Mouse (Mus musculus) layer of hippocampus, adult 11-12 months (tissue): ENCODE measurements around the gene Twnk.

Source experiments
- DNase-seq: peaks from one replicate; pipeline ENCODE4 v3.0.0; 2022; ENCODE audit warnings: low spot score

Twnk gene

GRCm38 (mm10) chr19:45003740-45004516 is 1.5 kb upstream of the Twnk start:
- DNase-seq: no peak

DNA sequence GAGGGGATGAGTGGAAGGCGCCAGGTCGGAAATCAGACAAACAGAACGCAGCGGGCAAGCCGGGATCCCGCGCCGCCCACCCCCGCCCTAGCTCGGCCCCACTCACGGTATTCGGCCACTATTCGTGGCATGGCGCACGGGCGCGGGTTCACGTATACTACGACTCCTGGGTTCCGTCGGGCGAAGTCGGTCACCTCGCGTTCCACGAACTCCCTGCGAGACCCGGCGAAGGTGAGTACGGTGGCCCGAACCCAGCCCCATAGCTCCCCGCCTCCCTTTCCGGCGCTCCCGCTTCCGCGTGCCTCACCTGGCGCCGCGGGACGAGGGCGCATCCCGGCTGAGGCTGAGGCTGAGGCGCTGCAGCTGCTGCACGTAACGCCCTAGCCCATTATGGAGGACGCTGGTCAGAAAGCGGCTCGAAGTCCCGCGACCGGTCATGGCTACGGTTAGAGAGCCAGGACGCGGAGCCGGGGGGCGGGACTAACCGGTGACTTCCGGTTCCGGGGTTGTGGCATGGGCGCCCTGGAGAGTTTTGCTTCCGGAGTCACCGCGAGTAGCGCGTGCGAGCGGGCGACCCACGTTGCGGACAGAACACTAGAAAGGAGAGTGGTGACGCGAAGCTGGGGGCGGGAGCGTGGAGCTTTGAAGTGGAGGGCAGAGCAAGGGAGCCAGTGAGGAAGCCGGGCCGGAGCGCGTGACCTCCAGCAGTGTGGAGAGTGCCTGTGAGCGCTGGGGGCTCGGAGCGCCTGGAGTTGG is 672 bp downstream of the Twnk start, which contains the start of gene Mrpl43:
Gene Mrpl43, minus strand, starts transcription at position 486 of the 756 bp plus-strand sequence.
- DNase-seq: peak; percentile 97

DNA sequence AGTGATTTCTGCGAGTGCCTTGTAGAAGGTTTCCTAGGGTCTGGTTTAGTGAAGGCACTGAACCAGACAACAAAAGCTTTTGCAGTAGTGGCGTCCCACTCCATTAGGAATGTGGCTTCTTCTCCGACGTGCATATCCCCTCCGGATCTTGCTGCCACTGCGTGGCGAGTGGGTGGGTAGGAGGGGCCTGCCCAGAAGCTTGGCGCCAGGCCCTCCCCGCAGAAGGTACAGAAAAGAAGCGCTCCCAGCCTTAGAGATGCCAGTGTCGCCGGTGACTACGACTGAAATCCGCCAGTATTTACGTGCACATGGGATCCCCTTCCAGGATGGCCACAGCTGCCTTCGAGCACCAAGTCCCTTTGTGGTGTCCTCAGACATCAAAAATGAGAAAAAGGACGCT is 1.6 kb downstream of the Twnk start:
- DNase-seq: no peak

DNA sequence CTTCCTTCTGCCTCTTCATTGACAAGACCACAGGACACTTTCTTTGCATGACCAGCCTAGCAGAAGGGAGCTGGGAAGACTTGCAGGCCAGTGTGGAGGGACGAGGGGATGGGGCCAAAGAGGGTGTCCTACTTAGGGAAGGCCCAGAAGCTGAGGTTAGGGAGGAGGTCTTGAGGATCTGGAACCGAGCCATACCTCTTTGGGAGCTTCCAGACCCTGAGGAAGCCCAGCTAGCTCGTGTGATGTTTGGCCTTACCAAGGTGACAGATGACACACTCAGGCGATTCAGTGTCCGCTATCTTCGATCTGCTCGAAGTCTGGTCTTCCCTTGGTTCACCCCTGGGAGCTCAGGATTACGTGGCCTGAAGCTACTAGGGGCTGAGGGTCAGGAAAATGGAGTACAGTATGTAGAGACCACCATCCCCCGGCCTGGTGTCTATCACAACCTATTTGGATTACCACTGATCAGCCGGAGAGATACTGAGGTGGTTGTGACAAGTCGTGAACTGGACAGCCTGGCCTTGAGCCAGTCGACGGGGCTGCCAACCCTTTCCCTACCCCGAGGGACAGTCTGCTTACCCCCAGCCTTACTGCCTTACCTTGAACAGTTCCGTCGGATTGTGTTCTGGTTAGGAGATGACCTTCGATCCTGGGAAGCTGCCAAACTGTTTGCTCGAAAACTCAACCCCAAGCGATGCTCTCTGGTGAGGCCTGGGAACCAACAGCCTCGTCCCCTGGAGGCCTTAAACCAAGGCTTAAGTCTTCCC is 2.1 kb downstream of the Twnk start:
- DNase-seq: no peak

DNA sequence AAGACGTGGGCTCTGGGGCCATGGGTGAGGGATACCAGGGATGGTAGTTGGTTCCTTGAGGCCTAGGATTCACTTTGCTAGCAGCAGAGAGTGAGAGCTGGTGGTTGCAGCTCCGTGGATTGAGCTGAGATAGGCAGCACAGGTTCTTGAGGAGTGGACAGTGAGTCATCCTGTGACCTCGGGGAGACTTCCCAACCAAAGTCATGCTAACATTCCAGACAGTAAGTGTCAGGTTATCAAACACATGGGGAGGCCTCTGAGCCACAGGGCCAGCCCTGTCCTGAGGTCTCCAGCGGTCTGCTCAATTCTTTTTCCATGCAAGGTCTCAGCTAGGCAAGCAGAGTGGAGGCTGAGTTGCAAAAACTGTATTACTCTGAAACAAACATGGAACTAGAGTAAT is 5.2 kb downstream of the Twnk start:
- no peak for DNase-seq

DNA sequence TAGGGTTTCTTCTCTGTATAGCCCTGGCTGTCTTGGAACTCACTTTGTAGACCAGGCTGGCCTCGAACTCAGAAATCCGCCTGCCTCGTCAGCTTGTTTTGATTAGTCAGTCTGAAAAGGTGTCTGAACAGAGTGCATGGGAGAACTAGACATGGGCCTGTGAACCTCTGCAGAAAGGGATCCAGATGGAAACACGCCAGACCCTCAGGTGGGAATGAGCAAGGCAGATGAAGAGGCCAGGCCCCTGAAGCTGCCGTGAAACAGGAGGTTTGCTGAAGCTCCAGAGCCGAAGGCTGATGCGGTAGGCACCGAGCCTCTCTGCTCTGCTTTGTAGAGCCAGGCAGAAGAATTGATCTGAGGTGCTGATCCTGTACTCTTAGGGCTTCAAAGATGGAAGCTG is 6.8 kb downstream of the Twnk start:
- DNase-seq: no peak

- no peak for DNase-seq
These were observed 7.2 kb downstream of the Twnk start for GRCm38 (mm10) chr19:45012636-45013035.

DNA sequence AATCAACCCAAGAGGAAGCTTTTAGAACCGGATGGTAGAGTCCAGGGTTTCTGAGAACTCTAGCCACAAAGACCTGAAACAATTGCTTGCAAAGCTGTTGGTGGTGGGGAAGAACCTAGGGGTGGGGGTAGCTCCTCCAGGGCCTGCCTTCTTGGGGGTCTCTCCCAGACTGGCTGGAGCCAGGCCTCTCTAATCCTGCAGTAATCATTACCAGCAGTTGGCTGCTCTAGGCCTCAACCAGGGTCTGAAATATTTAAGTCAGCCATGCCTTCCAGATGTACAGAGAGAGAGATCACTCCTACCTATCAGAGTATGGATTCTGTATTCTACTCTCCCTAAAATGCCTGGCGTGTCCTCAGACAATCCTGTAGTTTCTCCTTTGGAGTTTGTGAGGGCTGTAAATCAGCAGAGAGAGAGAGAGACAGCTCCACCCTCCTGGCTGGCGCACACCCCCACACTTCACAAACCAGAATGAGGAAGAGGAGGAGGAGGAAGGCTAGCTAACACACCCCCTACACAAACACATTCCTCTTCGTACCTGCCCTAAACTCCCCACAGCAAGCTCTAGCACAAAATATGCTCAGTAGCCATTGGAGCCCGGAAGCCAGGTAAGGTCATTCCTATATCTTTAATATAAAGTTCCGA is 8.2 kb downstream of the Twnk start:
- no peak for DNase-seq

- no peak for DNase-seq
These were observed 9.0 kb downstream of the Twnk start, which contains the start of gene Lzts2 for GRCm38 (mm10) chr19:45014335-45014971. Lzts2 (plus strand) TSS chr19:45014414.

DNA sequence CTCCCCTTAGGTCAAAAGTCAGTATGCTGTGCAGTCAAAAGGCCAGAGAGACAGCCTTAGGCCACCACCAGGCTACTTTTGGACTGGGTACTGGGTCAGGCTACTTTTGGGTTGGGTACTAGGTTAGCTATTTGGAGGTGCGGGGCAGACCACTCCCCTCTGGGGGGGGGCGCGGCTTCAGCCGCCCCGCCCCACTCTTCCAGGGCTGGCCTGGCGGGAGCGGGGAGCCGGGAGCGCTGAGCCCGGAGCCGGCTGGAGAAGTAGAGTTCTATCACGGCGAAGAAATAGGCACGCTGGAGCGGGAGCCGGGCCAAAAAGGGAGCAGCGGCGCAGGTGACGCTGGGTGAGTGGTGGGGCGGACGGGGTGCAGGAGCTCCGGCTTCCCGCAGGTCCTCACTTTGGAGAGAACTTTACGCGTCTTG is 9.5 kb downstream of the Twnk start:
- no peak for DNase-seq

DNA sequence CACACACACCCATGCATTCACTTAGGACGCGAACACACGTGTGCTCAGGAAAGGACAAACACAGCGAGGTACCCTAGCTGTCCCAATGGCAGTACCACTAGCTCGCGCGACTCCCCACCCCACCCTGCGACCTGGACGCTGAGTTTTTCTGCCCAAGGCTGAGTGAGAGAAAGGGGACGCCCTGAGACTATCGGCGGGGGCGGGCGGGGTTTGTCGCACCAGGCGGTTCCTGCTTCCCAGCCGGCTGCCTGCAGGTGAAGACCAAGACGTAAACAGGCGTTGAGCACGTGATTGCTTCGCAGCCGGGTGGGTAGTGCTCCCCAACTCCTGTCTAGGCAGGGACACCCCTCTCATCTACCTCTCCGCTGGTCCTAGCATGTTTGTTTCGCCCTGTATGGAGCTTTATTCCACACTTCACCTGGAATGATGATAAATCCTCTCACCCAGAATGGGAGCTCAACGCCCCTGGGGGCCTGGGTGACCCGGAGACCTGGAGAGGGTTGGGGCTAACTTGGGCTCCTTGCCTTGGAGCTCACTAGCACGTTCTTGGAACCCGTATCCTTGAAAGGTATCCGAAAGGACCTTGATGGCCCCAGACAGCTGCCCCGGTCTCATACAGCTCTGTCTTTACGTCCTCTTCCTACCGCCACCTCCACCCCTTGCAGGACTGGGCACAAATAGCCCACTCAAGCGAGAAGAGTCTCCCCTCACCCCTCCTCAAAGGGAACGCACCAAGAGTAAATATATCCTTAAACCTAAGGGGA is 10.2 kb downstream of the Twnk start:
- no peak for DNase-seq

- DNase-seq: peak; percentile 74
These were observed 11.1 kb downstream of the Twnk start for GRCm38 (mm10) chr19:45016341-45017215.

- DNase-seq: peak; percentile 78
These were observed 11.8 kb downstream of the Twnk start for GRCm38 (mm10) chr19:45017216-45017771.

- DNase-seq: peak; percentile 85
These were observed 12.4 kb downstream of the Twnk start for GRCm38 (mm10) chr19:45017909-45018308.

DNA sequence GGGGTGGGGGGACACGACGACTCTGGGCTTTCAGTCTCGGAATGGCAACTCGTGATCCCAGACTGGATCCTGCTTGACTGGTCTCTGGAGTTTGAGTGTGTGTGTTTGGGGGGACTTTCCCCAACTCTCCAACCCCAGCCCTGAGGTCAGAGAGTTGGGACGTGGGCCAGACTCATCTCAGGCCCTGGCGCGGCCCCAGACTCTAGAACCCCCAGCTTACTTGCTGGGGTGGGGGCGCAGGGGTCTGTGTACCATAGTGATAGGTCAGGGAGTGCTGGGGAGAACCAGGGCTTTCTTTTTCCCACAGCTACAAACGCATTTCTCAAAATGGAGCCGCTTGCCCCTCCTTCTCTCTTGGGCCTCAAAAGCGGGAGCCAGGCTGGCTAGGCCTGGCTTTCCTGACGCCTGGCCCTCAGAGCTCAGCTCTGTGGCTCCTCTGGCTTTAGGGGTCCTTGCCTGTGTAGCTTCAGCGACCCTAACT is 12.9 kb downstream of the Twnk start:
- DNase-seq: no peak

GRCm38 (mm10) chr19:45020348-45020747 is 14.9 kb downstream of the Twnk start:
- DNase-seq: no peak

GRCm38 (mm10) chr19:45021362-45021761 is 15.9 kb downstream of the Twnk start:
- DNase-seq: no peak

- no peak for DNase-seq
These were observed 18.5 kb downstream of the Twnk start for GRCm38 (mm10) chr19:45023993-45024392.

- no peak for DNase-seq
These were observed 19.3 kb downstream of the Twnk start for GRCm38 (mm10) chr19:45024775-45025174.
